Mouse (Mus musculus): Measurements from ENCODE around the gene Mad1l1. TPM values are rescaled to one million over a fixed set of nuclear protein-coding genes. Genes with fewer than 3 reads are reported as not detected.

Gene Mad1l1
- total RNA-seq, 2 experiments from 2014 or later, result 15.2 to 16.3 TPM

- DNase-seq, result no peak
These were observed 2.7 kb upstream of the Mad1l1 start for GRCm38 (mm10) chr5:140324058-140324457.

- no peak for DNase-seq
These were observed 614 bp upstream of the Mad1l1 start for GRCm38 (mm10) chr5:140321756-140322575.

- no peak for DNase-seq
These were observed 4.6 kb downstream of the Mad1l1 start for GRCm38 (mm10) chr5:140316716-140317115.

GRCm38 (mm10) chr5:140307602-140308001 is 13.8 kb downstream of the Mad1l1 start:
- no peak for DNase-seq

GRCm38 (mm10) chr5:140306016-140306415 is 15.3 kb downstream of the Mad1l1 start:
- DNase-seq, result no peak

GRCm38 (mm10) chr5:140298291-140298690 is 23.1 kb downstream of the Mad1l1 start:
- DNase-seq, result no peak

- DNase-seq, result peak in 1 of 2 experiments; percentile 49
These were observed 29.2 kb downstream of the Mad1l1 start for GRCm38 (mm10) chr5:140292152-140292551.

GRCm38 (mm10) chr5:140289161-140289560 is 32.2 kb downstream of the Mad1l1 start:
- DNase-seq, result no peak

- DNase-seq, result no peak
These were observed 33.1 kb downstream of the Mad1l1 start for GRCm38 (mm10) chr5:140288287-140288686.

GRCm38 (mm10) chr5:140284761-140285160 is 36.6 kb downstream of the Mad1l1 start:
- DNase-seq, result no peak

GRCm38 (mm10) chr5:140284011-140284410 is 37.3 kb downstream of the Mad1l1 start:
- DNase-seq, result no peak

- no peak for DNase-seq
These were observed 38.5 kb downstream of the Mad1l1 start for GRCm38 (mm10) chr5:140282900-140283299.

GRCm38 (mm10) chr5:140282376-140282775 is 39.0 kb downstream of the Mad1l1 start:
- no peak for DNase-seq

- DNase-seq, result no peak
These were observed 41.1 kb downstream of the Mad1l1 start for GRCm38 (mm10) chr5:140280205-140280604.

- peak; percentile 51 to 59 for DNase-seq
These were observed 44.6 kb downstream of the Mad1l1 start for GRCm38 (mm10) chr5:140276779-140277178.

- DNase-seq, result no peak
These were observed 50.2 kb downstream of the Mad1l1 start for GRCm38 (mm10) chr5:140270976-140271685.

GRCm38 (mm10) chr5:140268396-140268795 is 53.0 kb downstream of the Mad1l1 start:
- DNase-seq, result no peak

GRCm38 (mm10) chr5:140267061-140267460 is 54.3 kb downstream of the Mad1l1 start:
- no peak for DNase-seq

- DNase-seq, result no peak
These were observed 56.4 kb downstream of the Mad1l1 start for GRCm38 (mm10) chr5:140264825-140265575.

- peak; percentile 41 to 61 for DNase-seq
These were observed 57.3 kb downstream of the Mad1l1 start for GRCm38 (mm10) chr5:140263754-140264749.

GRCm38 (mm10) chr5:140262401-140262800 is 59.0 kb downstream of the Mad1l1 start:
- DNase-seq, result no peak

GRCm38 (mm10) chr5:140261313-140261712 is 60.0 kb downstream of the Mad1l1 start:
- DNase-seq, result no peak

Data from layer of hippocampus, postnatal 36 days (tissue).